Mouse (Mus musculus): Measurements from ENCODE around the gene Iqcf6.

Iqcf6 gene

DNA sequence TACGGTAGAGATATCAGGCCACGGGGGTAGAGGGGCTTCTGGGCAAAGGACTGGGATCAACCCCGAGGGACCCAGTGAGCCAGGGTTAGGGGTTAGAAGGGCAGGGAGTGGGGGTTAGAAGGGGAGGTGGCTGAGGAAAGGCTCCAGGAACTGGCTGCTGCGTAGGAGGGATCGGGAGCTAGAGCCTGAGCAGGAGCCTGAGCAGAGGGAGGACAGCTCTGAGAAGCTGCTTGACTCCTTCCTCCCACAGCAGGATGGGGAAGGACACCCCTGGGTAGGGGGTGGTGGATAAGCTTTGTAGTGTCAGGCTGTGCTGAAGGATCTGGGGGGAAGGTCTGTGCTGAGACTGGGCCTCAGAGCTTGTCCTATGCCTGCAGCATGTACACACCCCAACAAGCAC, 30.4 kb downstream of the Iqcf6 start:
- no peak for DNase-seq (ENCODE audit: inconsistent ontology term)

DNA sequence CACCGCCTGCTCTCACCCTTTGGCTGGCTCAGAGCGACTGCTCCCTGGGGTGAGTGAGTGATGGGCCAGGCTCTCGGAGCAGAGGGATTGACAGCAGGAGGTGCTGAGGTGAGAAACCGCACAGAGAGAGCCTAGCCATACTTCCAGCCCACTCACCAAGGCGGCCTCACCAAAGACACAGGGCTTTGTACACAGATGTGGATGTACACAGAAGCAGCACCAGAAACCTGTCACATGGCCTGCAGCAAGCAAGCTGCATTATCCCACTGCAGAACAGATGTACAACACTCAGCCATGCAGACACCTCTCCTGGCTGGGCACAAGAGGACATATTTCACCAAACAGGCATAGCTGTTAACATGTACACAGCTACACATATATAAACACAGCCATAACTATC, 31.2 kb downstream of the Iqcf6 start:
- no peak for DNase-seq (ENCODE audit: inconsistent ontology term)

DNA sequence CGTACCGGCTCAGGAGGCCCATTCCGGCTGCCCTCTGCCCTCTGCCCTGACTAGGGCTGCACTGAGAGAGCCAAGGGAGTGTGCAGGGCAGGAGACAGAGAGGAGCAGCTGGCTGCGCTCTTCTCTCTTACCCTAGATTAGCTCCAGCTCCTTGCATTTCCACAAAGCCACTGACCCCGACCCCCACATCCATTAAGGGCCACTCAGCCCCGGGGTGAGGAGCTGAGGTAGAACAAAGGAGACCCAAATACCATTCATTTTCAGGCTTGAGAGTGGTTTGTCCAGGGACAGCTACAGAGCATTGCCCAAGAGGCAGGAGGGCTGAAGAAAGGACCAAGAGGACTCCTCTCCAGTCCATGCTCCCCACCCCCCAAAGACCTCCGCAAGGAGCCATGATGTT, 33.1 kb downstream of the Iqcf6 start:
- peak; percentile 39 for DNase-seq (ENCODE audit: inconsistent ontology term)

DNA sequence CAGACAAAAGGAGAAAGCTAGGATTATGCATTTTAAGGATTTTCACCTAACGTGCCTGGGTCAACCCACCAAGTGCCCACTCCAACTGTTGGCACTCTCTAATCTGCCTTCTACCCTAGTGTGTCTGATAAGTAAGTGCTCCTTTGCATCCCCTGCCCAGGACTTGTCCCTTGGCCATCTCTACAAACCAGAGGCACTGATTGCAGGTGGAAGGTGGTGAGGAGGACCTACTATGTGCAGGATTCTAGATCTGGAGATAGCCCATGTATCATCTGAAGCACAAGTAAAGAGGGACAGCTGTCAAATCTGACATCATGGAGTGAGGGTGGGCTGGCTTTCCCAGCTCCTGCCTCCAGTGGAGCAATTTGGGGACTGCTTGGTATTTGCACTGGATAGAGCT, 33.6 kb downstream of the Iqcf6 start:
- DNase-seq (ENCODE audit: inconsistent ontology term) = no peak

DNA sequence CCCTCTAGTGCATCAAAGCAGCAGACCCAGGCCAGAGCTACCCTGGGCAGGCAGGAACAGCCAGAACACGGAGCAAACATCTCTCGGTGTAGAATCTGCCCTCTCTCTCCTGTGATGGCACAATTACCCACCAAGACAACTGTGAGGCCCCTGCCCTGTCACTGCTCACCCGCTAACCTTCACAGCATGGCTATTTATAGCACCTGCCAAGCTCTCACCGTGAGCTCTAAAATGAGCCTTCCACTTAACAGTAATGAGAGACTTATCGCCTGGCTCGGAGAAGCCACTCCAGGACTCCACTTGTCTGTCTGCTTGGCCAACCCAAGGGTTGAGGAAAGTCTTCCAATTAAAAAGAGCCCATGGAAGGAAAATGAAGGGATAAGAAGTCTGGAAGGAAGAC, 36.8 kb downstream of the Iqcf6 start:
- no peak for DNase-seq (ENCODE audit: inconsistent ontology term)

DNA sequence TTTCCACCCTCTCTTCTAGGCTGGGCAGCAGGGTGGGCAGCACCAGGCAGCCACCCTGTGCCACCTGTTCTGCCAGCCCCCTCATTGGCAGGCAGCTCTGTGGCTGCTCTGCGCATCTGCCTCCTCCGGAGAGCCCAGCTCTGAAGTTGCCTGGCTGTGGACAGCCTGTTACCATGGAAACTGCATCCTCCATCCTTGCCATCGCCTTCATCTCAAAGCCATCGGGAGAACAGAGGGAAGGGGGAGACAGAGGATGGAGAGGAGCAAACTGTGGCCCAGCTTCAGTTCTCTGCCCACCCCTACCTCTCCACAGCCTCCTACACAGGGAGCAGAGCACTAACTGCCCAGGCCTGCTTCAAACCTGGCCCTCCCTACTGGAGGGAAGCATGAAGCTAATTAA, 38.1 kb downstream of the Iqcf6 start:
- no peak for DNase-seq (ENCODE audit: inconsistent ontology term)

DNA sequence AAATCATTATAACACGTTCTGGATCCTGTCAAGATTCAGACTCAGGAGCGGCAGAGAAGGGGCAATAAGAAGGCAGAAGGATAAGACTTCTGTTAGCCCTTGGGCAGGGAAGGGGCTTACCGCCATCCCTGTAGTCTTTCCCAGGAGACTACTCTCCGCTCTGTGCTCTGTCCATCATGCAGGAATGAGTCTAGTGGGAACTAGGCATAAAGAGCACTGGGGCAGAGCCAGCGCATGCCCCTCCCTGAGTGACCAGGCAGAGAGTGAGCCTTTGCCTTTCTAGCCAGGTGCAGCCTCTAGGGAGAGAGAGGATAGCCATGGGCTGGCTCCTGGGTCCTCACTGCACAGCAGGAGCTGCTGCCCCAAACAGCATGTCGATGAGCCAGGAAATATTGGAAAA, 38.5 kb downstream of the Iqcf6 start:
- DNase-seq (ENCODE audit: inconsistent ontology term) = no peak

DNA sequence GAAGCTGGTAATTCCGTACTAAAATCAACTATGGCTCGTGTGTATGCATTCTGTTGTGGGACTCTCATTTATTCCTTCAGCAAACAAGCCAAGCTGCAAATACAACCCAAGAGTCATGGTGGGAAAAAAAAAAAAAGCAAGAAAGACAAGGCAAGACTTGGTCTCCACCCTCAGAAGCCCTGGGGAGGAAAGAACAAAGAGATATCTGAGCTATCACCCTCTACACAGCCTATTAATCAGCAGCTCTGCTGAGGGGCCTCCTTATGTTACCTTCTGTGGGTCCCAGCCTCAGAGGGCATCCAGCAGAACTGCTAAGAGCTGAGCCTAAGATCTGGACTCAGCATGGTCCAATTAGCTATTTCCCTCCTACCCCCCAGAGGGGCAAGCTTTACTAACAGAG, 47.5 kb downstream of the Iqcf6 start:
- DNase-seq (ENCODE audit: inconsistent ontology term) = no peak

DNA sequence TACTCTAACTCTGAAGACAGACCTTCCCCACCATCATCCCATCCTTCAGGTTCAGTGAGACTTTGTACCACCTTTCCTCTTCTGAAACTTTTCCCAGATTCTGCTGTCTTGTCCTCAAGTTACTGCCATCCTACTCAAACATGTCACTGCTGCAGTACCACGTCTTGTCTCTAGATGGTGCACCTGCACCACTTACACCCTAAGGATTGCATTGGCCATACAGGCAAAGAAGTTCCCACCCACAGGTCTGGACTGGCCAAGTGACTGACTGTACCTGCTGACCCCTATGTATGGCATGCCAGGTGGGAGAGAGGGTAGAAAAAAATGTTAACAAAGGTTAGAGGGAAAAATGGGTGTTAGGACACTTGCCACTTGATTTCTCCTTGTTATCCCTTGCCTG, 49.1 kb downstream of the Iqcf6 start:
- peak; percentile 76 for DNase-seq (ENCODE audit: inconsistent ontology term)

DNA sequence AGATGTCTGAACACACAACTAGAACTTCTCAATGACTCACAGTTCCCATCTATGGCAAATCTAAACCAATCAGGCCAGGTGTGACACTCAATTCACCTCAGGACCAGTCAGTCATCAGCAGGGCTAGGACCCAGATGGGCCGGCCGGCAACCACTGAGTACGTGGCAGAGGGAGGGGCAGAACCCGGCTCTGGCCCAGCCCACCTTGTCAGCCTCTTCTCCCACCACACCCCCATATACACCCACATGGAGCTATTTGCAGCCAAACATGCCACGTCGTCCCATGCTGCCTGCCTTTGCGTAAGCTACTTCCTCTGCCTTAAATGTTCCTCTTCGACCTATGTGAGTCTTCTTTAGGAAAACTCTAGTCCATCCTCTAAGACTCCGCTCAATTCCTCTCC, 49.6 kb downstream of the Iqcf6 start:
- peak; percentile 45 for DNase-seq (ENCODE audit: inconsistent ontology term)

DNA sequence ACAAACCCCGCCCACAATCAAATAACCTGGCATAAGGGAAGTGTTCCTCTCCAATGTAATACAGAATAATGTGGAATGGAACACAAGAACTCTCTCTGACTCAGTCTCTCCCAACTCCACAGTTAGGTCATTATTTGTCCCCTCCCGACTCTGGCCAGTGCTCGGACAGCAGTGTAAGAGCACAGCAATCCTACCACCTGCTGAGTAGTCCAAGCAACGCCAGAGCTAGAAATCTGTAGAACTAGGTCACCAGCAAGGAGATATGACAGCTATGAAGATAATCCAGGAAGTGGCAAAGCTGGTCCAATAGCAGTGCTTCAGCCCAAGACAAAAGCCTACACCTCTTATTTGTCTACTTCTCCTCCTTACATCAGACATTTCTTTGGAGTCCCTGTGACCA, 50.2 kb downstream of the Iqcf6 start:
- DNase-seq (ENCODE audit: inconsistent ontology term) = peak; percentile 85
